Mouse (Mus musculus) hindbrain, embryonic 14.5 days (tissue): ENCODE measurements around the gene Zfp654. TPM values are rescaled to one million over a fixed set of nuclear protein-coding genes. Genes with fewer than 3 reads are reported as not detected.

Experiments
- ATAC-seq: fragments of 200-750 bp; cut with Nextera tagmentation; 2 replicates; pipeline ENCODE4 v1.8.0; 2017; ENCODE audit warnings: moderate number of reproducible peaks, mild to moderate bottlenecking, moderate TSS enrichment, moderate library complexity; ENCODE audit not compliant: low FRiP score
- DNase-seq: peaks from one replicate; pipeline ENCODE4 v3.0.0-alpha.2; 2015; ENCODE audit warnings: low spot score
- H3K27ac ChIP-seq: fragments of 300-500 bp; sonication (generic); 2 replicates; pipeline ENCODE4 v1.5.1; 2014; ENCODE audit warnings: mild to moderate bottlenecking, moderate library complexity
- H3K27me3 ChIP-seq: fragments of 300-500 bp; sonication (generic); 2 replicates; pipeline ENCODE4 v1.6.1; 2014; ENCODE audit warnings: mild to moderate bottlenecking, low read length, mixed read lengths; ENCODE audit not compliant: control insufficient read depth, insufficient read depth
- H3K36me3 ChIP-seq: fragments of 300-500 bp; sonication (generic); replicated peaks from 2 replicates; pipeline ENCODE4 v1.6.1; 2014; ENCODE audit not compliant: control insufficient read depth, insufficient read depth
- H3K4me1 ChIP-seq: fragments of 300-500 bp; sonication (generic); replicated peaks from 2 replicates; pipeline ENCODE4 v1.6.1; 2014; ENCODE audit warnings: antibody characterized with exemption, low read length, mixed read lengths; ENCODE audit not compliant: control insufficient read depth, insufficient read depth
- H3K4me2 ChIP-seq: fragments of 300-500 bp; sonication (generic); replicated peaks from 2 replicates; pipeline ENCODE4 v1.6.1; 2014; ENCODE audit warnings: mild to moderate bottlenecking, moderate library complexity
- H3K4me3 ChIP-seq: fragments of 300-500 bp; sonication (generic); replicated peaks from 2 replicates; pipeline ENCODE4 v1.5.1; 2014; ENCODE audit warnings: mild to moderate bottlenecking, low read length
- H3K9ac ChIP-seq: fragments of 300-500 bp; sonication (generic); 2 replicates; pipeline ENCODE4 v1.6.1; 2014
- H3K9me3 ChIP-seq: fragments of 300-500 bp; sonication (generic); 2 replicates; pipeline ENCODE4 v1.6.1; 2016; ENCODE audit warnings: low read length; ENCODE audit not compliant: control insufficient read depth
- WGBS: fragments of 180-500 bp; shearing (Covaris S2); extraction: QIAGEN DNeasy Blood & Tissue Kit; methylation state at CpG from one replicate; pipeline ENCODE4 v1.1.7; 2014; 5-methylcytosine and 5-hydroxymethylcytosine counted together
- polyA plus RNA-seq: library from polyadenylated mRNA; unstranded; fragments of >200 nt; fragmentation: Nextera tagmentation; extraction: Ambion mirVana; gene quantifications from 2 replicates; pipeline ENCODE4 v1.2.1, GENCODE M21; 2014

Gene Zfp654
- 8.2 and 9.5 TPM in 2 replicates for polyA plus RNA-seq

DNA sequence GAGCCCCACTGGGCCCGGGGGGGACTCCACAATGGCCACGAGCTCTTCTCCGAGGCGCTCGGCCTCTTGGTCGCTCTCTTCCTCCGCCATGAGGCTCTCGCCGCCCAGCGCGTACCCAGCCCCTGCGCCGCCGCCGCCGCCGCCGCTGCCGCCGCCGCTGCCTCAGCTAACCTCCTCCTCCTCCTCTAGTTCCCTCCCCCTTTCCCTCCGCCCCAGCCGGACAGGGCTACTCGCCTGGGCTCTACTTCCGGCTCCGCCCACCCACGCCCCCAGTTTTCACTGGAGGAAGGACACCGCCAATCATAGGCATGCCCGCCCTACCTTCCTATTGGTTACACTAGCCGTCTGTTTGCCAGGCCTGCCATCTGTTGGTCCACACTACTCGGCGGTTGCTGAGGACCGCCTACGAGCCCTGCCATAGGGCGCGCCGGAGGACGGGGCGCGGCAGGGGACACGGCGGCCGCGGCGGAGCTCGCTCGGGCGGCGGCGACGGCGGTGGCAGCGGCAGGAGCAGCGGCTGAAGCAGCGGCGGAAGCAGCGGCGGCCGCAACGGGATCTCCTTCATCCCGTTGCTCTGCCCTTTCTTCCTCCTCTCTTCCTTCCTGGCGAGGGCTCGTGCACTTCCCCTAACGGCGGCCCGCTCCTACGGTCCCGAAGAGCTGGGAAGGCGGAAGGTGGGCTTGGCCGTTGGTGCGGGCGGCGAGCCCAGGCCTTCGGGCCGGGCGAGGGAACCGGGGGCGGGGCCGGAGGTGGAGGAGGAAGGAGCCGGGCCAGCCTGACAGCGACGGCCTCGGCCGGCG is at the start of gene Zfp654, which contains the start of gene Cggbp1:
TSS of gene Zfp654 (minus strand) at position 90 of the 800 bp plus-strand sequence.
TSS of gene Cggbp1 (plus strand) at position 434 of the 800 bp plus-strand sequence.
- Histone ChIP-seq H3K27ac (peak within 1 kb of the TSS; percentile 98), H3K9ac (peak within 1 kb of the TSS; percentile 91), H3K4me1 (peaks cover 32% of the 10 kb centered on the region), H3K9me3 (no peaks in the 10 kb centered on the region), H3K27me3 (no peaks in the 10 kb centered on the region), H3K4me2 (peak within 1 kb of the TSS; percentile 91), H3K36me3 (peaks cover 26% of the 10 kb centered on the region), H3K4me3 (peak within 1 kb of the TSS; percentile 94)
- peak; percentile 98 for DNase-seq
- WGBS = under 1% methylated on average over 67 of the region's 85 CpGs
- peak; percentile 100 for ATAC-seq

DNA sequence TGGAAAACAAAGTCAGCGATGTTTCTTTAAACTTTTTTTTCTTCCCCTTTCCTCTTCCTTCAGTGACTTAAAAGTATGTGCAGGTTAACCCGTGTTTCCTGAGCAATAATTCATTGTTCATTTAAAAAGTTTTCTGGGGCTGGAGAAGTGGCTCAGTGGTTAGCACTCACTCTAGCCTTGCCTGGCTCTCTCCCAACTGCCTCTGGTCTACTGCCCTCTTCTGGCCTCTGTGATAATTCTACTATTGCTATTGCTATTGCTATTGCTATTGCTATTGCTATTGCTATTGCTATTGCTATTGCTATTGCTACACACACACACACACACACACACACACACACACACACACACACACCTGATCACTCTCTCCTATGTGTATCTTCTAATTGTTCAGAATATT is 47.6 kb upstream of the Zfp654 start:
- WGBS = 90% methylated on average over 2 of the region's 2 CpGs
- no peak overlapping the region for H3K27ac ChIP-seq
- H3K4me2 ChIP-seq = no peak overlapping the region
- DNase-seq (no peak), ATAC-seq (no peak)
- H3K36me3 ChIP-seq = no peaks in the 10 kb centered on the region
- no peak overlapping the region for H3K9ac ChIP-seq
- H3K9me3 ChIP-seq = no peaks in the 10 kb centered on the region
- H3K27me3 ChIP-seq = no peaks in the 10 kb centered on the region
- H3K4me3 ChIP-seq = no peak overlapping the region
- H3K4me1 ChIP-seq = no peaks in the 10 kb centered on the region

DNA sequence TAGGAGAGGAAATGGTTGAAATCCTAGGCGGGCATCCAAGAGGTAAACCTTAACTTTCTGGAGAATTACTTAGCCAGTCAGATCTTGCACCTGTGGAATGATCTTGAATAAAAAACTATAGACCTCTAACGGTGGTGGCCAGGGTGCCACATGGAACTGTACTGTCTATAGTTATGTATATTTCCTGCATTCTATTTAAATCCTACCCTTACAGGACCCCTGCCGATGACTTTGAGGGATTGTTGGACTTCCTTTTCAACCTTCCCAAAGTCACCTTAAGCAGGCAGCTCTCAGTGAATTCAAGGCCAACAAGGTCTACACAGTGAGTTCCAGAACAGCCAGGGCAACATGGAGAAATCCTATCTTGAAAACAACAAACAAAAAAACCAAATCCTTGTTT is 38.0 kb upstream of the Zfp654 start:
- no peaks in the 10 kb centered on the region for H3K27me3 ChIP-seq
- H3K9me3 ChIP-seq = no peaks in the 10 kb centered on the region
- no peak for ATAC-seq
- no peak overlapping the region for H3K27ac ChIP-seq
- DNase-seq = no peak
- H3K36me3 ChIP-seq = no peaks in the 10 kb centered on the region
- H3K9ac ChIP-seq = no peak overlapping the region
- 94% methylated on average over 3 of the region's 3 CpGs for WGBS
- H3K4me3 ChIP-seq = no peak overlapping the region
- no peaks in the 10 kb centered on the region for H3K4me1 ChIP-seq
- no peak overlapping the region for H3K4me2 ChIP-seq

DNA sequence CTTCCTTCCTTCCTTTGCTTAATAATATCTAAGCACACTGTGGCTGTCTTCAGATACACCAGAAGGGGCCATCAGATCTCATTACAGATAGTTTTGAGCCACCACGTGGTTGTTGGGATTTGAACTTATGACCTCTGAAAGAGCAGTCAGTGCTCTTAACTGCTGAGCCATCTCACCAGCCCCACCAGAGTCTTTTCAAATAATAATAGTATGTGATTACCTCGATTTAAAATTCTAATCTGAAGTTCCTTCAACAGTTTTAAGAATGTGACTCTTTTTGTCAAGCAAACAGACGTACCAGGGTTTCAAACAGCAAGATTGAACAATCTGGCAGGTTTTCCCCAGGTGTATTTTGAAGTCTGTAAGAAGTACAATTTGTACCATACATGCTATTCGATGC is 34.1 kb upstream of the Zfp654 start:
- DNase-seq (no peak), ATAC-seq (no peak)
- H3K9me3 ChIP-seq = no peaks in the 10 kb centered on the region
- H3K4me2 ChIP-seq = no peak overlapping the region
- no peak overlapping the region for H3K9ac ChIP-seq
- H3K27me3 ChIP-seq = no peaks in the 10 kb centered on the region
- H3K27ac ChIP-seq = no peak overlapping the region
- 41% methylated on average over 4 of the region's 4 CpGs for WGBS
- no peaks in the 10 kb centered on the region for H3K4me1 ChIP-seq
- H3K4me3 ChIP-seq = no peak overlapping the region
- no peaks in the 10 kb centered on the region for H3K36me3 ChIP-seq

DNA sequence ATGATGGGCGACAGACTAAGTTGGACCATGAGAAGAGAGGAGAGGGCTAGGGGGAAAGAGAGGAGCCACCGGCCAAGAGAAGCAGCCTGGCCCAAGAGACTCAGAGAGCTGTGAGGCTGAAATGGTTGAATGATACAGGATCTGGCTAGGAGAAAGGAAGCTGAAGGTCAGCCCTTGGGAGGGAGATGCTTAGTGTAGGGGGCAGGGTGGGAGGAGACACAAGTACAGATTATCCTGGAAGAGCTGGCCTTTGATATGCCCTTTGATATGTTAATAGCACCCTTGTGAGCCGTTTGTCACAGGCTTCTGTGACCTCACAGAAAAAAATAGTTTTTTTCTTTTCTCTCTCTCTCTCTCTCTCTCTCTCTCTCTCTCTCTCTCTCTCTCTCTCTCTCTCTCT is 33.7 kb upstream of the Zfp654 start:
- Histone ChIP-seq H3K4me3 (no peak overlapping the region), H3K4me1 (no peaks in the 10 kb centered on the region), H3K4me2 (no peak overlapping the region), H3K9me3 (no peaks in the 10 kb centered on the region), H3K27me3 (no peaks in the 10 kb centered on the region), H3K27ac (no peak overlapping the region), H3K9ac (no peak overlapping the region), H3K36me3 (no peaks in the 10 kb centered on the region)
- no peak for DNase-seq
- ATAC-seq = no peak
- 17% methylated on average over 3 of the region's 3 CpGs for WGBS

DNA sequence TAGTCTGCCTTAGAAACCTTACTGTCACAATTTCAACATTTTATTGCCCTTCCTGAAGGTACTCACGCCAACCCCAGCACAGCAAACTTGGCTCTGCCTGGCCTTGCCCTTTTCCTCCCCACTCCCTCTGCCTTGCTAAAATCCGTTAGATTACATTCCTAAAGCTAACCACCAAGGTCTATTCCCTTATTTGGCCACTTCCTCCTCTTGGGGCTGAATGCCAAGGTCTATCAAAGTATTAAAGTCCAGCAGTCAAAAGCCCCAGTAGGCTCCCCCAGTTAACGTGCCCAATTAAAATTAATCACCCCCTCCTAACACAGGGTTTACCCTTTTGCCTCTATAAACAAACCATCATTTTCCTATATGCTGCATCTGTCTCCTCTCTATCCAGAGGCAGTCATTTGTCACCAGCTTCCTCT is 33.0 kb upstream of the Zfp654 start:
- Histone ChIP-seq H3K27me3 (no peaks in the 10 kb centered on the region), H3K4me1 (no peaks in the 10 kb centered on the region), H3K4me3 (no peak overlapping the region), H3K9me3 (no peaks in the 10 kb centered on the region), H3K9ac (no peak overlapping the region), H3K36me3 (no peaks in the 10 kb centered on the region), H3K4me2 (no peak overlapping the region), H3K27ac (no peak overlapping the region)
- WGBS = 46% methylated on average over 3 of the region's 3 CpGs
- ATAC-seq = no peak
- no peak for DNase-seq

DNA sequence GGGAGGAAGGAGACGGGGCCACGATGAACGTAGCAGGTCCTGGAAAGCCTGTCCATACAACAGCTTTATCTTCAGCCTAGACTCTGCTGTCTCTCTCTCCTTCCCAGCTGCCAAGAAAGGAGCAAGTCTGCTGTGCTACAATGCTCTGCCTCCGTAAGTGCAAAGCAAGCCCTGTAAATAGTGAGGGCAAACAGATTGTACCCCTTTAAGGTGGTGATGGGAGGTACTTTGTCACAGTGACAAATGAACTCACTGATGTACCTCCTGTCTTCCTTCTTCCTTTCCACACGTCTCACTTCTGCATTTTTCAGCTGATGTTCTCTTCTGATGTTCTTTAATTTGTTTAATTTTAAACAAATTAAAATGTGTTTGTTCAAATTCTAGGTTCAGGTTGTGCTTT is 32.4 kb upstream of the Zfp654 start:
- Histone ChIP-seq H3K4me2 (no peak overlapping the region), H3K27me3 (no peaks in the 10 kb centered on the region), H3K4me3 (no peak overlapping the region), H3K4me1 (no peaks in the 10 kb centered on the region), H3K27ac (no peak overlapping the region), H3K9me3 (no peaks in the 10 kb centered on the region), H3K9ac (no peak overlapping the region), H3K36me3 (no peaks in the 10 kb centered on the region)
- DNase-seq (no peak), ATAC-seq (no peak)
- 69% methylated on average over 5 of the region's 5 CpGs for WGBS

DNA sequence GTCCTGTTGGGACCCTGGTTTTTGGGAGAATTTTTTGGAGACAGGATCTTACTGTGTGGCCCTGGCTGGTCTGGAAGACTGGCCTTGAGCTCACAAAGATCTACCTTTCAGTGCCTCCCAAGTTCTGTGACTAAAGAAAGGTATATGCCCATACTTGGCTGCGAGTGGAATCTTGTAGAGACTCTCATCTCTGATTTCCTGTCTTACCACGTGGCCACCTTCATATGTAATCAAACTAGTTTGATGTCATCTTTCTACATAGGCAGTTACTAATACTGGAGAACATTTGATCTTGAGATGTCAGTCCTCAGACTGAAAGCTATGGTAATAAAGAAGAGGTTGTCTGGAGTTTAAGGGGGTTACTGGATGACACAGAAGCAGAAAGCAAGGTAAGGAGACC is 30.0 kb upstream of the Zfp654 start:
- H3K27ac ChIP-seq = no peak overlapping the region
- no peak for DNase-seq
- no peak overlapping the region for H3K4me3 ChIP-seq
- no peak overlapping the region for H3K4me2 ChIP-seq
- no peaks in the 10 kb centered on the region for H3K36me3 ChIP-seq
- H3K27me3 ChIP-seq = no peaks in the 10 kb centered on the region
- no peaks in the 10 kb centered on the region for H3K4me1 ChIP-seq
- no peaks in the 10 kb centered on the region for H3K9me3 ChIP-seq
- WGBS = 84% methylated on average over 2 of the region's 2 CpGs
- no peak overlapping the region for H3K9ac ChIP-seq
- ATAC-seq = no peak

DNA sequence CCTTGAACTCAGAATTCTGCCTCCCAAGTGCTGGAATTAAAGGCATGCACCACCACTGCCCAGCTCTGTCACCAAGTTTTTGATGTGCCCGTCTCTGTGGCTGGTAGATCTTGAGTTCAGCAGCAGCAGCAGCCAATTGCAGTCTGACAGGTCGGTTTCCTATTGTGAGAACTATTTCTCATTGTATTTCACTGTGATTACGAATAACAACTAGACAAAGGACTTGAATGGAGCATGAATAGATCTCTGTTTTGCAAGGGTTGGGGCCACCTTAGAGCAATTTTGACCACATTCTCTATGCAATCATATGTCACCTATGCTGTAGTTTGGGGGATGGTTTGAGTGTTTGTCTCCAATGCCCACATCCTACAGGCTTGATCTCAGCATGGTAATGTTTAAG is 29.5 kb upstream of the Zfp654 start:
- Histone ChIP-seq H3K9me3 (no peaks in the 10 kb centered on the region), H3K4me3 (no peak overlapping the region), H3K4me2 (no peak overlapping the region), H3K36me3 (no peaks in the 10 kb centered on the region), H3K4me1 (no peaks in the 10 kb centered on the region), H3K27ac (no peak overlapping the region), H3K9ac (no peak overlapping the region), H3K27me3 (no peaks in the 10 kb centered on the region)
- ATAC-seq = no peak
- WGBS = 61% methylated on average over 3 of the region's 3 CpGs
- no peak for DNase-seq
